Mouse (Mus musculus) kidney, postnatal 36 days (tissue): Measurements from ENCODE around the gene Exoc6b.
"Not testable (repeated sequence)": the region's sequence is repeated elsewhere in the genome, so short reads cannot be mapped to it uniquely, and the experiment has no call there.

ENCODE experiments used
- DNase-seq, 2 experiments: peaks; one replicate each; pipeline ENCODE4 v3.0.0; 2021 to 2022; ENCODE audit warnings: mixed read lengths in 2 of 2

The Exoc6b gene

DNA sequence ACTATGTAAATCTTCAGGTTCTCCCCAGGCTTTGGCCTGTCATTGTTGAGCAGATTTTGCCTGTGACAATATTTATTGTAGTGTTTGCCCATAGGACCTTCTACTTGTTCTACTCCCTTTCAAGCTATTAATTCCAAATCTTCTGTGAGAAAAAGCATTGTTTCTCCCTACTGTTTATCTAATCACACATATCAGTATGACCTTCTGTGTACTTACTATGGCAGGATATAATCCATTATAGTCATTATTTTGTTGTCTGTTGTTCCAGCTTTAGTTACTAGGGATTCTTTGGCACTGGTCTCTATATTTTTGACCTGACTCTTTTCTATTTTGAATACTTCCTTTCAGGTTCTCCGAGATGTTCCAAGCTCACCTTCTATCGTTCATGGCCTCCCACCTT is 442.9 kb downstream of the Exoc6b start:
- DNase-seq: no peak

DNA sequence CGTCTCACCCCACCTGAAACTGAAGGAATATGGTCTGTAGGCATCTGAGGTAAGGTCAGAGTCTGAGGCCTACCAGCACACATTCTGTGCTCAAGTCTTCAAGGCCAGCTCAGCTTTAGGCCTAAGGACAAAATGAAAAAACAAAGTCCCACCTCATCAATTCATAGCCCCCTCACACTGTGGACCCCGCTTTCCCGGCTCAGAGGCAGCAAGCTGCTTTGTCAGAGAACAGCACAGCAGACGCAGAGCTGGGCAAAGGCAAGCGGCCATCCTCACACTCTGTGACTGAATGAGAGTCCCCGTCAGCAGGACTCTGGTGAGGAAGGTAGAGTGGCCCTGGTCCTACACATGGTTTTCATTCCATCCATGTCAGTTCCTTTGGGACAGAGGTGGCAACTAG is 450.1 kb downstream of the Exoc6b start:
- DNase-seq: no peak

DNA sequence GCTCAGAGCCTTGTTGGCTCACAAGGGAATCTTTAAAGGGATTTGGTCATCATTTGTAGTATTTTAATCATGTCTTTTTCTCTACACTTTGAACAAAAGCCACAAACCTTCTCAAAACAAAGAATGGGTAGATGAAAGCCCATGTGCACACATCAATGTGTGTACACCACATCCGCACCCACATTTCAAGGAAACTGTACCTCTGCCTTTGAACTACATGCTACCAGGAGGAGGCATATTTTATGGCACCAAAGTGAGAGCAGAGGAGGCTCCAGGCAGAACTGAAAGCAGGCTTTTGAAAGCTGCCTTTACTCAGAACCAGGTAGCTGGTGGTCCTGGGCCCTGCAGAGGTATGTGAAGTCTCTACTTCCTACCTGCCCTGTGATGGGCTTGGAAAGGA is 452.3 kb downstream of the Exoc6b start:
- DNase-seq: no peak

DNA sequence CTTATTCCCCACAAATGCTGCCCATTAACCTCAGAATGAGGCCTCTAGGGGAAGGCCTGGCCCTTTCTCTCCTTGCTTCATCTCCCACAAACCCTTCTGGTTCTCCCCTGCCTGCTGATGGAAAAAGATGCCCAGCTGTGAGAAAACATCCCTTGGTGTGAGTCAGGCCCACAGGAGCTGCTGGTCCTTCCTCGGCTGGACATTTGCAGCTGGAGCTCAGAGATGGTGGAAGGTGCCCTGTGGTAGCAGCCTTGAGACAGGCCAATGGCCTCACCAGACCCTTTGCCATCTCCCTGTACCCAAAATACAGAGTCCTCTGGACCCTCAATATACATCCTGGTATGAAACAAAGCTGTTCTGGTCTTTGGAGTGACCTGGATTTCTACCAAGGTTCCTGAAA is 452.7 kb downstream of the Exoc6b start:
- DNase-seq: no peak

DNA sequence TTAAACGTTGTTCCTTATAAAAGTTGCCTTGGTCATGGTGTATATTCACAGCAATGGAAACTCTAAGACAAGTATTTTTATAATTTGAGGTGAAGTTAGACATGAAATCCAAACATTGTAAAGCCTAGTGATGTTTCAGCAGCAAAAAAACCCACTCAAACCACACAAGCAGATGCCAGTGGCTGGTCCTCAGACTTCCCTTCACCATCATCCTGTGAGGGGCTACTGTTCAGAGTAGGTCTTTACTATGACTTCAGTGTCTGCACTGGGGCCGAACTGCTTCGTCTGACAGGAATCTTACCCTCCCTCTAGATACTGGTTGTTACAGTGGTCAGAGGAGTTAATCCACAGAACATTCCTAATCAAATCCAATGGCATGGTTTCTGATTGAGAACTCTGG is 455.8 kb downstream of the Exoc6b start:
- DNase-seq: no peak

DNA sequence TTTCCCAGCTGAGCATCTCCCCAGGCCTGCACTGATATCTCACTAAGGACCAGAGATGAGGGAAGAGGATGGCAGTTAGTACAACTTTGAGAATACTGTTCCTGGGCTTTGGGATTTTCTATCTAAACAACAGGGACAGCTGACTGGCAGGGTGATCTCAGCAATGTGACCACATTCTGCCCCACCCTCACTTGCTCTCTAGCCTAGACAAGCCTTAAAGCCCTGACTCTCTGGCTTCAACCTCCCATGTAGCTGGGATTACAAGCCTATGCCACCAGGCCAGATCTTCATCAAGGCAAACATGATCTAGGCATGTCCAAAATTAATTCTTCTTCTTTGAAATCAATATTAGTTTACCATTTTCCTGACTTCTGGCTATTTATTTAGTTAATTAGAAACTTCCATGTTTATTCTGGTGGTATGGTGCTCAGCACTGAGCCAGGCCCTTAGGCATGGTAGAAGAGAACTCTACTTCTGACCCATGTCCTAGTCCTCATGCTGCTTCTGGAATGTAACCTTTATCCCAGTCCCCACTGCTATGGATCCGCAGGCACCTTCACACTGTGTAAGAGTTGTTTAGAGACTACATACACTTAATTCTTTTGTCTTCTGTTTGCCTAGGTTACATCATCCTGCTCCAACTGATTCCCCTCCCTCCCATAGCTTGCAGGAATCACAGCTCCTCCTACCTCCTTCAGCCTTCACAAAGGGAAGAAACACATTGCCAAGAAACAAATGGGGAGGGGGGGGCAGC is 468.0 kb downstream of the Exoc6b start:
- DNase-seq: no peak

DNA sequence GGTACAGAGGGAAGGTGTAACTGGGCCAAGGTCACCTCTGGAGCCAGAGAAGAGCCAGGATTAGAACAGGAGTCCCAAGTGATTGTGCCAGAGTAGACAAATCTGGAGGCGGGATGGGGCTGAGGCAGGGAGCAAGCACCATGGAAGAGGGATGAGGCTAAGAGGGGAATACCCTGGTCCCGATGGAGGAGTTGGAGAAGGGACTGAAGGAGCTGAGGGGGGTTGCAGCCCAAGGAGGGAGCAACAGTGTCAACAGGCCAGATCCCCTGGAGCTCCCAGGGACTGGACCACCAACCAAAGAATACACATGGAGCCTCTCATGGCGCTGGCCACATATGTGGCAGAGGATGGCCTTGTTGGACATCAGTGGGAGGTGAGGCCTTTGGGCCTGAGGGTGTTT is 470.0 kb downstream of the Exoc6b start:
- not testable (repeated sequence) for DNase-seq

DNA sequence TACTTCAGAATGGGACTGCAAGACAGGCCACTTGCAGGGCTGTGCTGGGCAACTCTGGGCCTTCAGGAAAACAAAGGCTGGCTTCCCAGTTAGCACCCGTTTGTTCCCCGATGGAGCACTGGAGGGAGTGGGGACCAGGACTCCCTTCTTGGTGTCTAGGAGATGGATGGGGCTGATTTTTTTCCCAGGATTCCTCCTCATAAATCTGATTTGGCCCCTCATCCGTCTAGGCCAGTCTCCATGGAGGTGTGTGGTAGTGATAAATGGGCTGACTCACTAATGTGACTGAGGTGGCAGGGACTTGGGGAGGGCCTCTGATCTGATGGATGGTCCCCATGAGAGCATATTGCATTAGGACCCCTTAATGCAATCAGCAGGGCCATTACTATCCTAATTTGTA is 470.6 kb downstream of the Exoc6b start:
- no peak for DNase-seq

DNA sequence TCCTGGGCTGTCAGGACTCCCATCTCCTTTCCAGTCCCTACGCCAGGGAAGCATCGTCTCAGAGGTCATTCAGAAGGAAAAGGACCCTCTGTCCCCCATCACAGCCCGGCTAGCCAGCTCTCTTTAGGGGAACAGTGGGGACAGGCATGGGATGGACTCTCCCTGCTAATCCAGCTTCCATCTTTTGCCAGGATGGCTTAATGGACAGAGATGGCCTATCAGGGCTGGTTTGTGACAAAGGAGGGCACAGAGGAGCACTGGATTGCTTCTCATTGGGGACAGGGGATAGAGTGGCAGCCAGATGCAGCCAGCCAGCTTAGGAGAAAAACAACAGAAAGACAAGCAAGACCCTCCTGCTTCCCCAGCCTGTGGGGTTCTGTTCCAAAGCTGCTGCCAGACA is 474.7 kb downstream of the Exoc6b start:
- DNase-seq: peak in 1 of 2 experiments; percentile 10

DNA sequence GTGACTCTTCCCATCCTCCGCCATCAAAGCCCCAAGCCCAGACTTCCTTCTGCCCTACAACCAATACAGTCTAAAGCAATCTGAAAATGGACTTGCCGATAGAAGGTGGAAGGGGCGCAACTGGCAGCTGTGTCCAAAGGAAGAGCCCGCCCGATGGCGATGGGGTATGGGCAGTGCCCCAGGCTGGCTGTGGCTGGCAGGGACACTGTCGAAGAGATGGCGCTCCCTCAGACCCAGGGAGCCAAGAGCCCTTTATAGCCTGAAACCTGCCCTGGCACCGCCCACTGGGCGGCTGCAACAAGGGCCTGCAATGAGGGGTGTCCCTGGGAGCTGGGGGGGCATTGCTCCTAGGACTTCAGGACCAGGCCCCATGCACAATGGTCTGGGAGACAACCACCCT is 475.6 kb downstream of the Exoc6b start, which contains the start of gene Cyp26b1:
Gene Cyp26b1 (minus strand): TSS at position 216 of the 400 bp plus-strand sequence.
- DNase-seq: no peak

DNA sequence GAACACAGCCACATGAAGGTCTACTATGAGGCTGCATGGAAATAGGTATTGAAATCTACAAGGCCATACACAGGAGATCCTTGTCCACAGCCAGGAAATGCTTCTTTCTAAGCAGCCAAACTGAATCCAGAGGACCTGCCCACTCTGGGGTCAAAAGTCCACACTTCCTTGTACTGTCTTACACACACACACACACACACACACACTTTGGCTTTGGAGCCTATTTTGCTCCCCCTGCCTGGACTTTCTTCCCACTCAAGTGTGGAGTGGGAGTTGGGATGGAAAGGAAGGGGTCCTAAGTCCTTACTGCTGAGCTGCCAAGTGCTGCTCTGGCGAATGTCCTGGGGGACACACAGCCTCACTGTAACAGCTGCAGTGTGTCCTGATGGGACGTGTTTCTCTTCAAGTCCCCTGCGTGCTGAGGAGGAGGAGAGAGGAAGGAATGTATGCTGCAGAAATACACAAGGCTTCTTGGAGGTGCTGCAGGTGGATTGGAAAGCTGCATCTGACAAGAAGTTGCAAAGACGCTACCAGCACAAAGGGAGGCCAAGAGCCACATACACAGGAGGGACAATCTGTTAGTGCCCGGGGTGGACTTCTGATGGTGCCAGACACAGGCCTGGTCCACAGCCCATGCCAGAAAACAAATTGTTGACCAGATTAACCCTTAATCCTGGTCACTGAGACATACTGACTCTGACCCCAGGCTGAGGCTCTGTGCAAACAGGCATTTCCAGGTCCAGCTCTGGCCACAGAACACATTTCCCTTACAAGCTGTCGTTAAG is 478.2 kb downstream of the Exoc6b start:
- peak; percentile 81 to 87 for DNase-seq

DNA sequence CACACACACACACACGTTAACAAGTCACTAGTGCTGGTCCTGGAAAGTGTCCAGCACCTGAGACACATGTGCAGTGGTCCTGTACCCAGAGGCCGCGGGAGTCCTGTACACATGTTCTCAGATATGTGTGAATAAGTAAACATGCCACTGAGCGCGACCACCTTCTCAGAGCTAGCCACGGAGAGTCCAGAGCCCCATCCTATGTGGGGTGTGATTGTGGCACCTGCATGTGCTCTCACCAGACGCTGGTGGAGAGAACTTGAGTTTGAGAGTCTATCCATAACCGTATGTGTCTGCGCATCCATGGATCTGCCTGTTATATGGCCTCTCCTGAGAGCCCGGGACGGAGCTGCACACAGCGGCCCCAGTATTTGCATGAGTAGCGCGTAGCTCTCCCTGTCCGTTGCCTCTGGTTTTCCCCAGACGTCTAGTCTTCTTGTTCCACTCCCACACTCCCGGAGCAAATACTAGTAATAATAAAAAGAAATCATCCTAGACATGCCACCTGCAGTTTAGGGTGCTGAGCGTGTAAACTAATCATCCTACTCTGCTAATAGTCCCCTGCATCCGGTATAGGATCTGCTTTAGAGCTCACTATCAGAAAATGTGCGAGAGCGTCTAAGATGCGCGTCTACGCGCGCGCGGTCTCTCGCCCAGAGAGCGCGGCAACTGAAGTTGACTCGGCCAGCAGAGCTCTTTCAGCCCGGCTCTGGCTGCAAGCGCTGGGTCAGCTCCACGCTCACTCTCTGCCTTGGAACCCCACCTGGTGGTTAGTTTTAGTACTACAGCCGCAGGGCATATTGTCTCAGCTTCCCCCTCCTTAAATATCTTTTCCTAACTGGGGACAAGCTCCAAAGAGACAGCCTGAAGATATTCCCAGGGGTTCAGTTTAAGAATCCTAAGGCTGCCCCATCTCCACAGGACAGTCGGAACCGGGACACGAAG is 479.3 kb downstream of the Exoc6b start:
- peak; percentile 87 to 95 for DNase-seq

DNA sequence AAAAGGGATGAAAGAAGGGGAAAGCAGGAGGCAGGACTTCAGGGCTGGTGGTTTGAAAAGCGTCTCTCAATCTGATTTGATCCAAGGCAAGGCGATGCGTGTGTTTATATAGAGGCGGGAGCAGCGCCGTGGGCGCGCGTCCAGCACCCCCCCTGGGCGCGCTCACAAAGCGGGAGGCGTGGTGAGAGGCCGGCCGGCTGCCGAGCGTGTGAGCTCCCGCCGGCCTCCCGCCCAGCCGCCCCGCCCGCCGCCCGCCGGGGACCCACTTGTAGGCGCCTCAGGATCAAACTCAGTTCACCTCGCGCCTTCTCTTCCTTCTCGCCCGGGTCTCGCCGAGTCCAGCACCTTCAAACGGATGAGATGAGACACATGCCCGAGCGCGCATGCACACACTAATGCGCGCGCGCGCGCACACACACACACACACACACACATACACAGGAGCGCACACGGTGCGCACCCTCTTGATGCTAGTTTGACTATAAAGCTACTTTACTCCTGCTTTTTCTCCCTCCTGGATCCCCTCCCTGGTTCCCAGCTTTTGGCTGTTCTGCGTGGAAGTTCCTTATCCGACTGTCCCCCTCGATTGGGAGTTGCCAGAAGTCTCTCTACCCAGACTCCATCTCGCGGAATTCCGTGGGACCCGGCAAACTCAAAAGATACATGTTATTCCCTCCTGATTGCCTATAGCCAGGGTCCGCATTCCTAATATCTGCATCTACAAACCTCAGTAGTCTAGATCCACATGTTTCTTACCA is 480.2 kb downstream of the Exoc6b start:
- peak; percentile 55 to 72 for DNase-seq

DNA sequence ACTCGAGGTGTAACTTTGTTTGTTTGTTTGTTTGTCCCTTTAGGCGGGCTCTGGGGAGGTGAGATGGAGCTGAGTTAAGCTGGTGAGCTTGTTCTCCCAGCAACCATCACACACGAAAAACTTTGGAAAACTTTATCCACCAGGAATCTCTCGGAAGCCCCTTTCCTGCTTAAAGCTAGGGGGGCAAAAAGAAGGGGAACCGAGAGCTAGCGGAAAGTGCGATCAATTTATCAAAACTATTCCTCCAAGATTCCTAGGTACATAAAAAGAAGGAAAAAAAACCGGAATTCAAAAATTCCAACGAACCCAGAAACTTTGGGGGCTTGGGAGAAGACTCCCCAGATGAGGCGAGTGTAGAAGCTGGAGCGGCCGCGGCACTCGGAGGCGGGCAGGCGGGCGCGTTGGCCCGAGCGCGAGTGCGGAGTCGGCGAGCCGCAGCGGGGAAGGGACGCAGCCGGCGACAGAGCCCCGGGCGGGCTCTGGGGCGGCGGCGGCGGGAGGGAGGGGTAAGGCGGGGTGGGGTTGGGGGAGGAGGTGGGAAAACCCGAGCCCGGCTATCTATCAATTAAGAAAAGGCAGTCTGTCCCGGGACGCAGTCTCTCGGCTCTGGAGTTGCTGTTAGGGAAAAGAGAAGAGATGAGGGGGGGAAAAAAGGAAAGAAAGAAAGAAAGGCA is 481.0 kb downstream of the Exoc6b start:
- DNase-seq: peak in 1 of 2 experiments; percentile 45

DNA sequence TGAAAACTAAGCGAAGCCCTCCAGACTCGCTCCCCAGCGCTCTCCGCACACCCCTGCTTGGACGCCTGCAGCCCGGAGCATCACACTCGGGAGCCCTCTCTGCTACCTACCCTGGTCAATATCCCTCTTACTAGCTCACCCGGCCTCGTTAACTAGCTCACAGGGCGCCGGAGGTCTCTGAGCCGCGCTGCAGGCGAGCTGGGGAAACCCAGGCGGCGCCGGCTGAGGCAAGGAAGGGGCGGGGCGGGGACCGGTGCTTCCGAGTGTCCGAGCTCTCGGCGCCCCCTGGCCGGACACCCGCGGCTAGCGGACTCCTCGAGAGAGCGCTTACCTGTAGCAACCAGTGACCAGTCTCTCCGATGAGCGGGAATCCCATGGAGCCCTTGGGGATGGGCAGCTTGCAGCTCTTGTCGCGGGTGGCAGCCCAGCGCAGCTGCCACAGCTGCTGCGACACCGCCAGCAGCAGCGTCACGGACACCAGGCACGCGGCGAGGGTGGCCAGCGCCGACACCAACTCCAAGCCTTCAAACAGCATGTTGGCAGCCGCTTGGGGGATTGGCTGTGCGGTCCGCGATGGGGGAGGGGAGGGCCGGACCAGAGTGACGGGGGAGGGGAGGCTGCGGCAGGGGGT is 481.7 kb downstream of the Exoc6b start:
- DNase-seq: peak; percentile 60 to 85

DNA sequence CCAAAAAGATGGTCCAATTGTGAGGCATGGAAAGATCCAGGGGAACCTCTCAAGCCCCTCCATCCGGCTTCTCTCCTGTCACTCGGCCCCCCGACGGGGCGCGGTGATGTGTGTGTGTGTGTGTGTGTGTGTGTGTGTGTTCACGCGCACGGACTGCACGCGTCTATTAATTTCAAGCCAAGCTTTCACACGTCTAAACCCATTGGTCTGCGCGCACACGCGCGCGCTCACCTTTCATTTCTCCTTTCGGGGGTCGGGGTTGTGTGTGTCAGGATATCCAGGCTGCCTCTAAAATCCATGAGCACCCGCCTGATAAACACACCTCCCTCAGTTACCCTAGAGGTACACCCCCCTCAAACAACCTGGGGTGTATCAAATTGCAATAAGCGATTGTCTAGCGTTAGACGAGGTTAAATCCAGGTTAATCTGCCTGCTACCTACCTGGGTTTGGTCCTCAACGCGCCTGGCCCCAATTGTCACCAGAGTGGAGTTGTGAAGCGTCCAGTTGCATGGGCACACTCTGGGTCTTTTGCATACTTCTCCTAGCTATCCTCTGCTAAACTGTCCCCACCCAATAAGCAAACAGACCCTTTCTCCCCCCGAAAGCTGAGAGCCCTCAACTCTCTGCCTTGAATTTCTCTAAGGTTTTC is 482.6 kb downstream of the Exoc6b start:
- DNase-seq: no peak

DNA sequence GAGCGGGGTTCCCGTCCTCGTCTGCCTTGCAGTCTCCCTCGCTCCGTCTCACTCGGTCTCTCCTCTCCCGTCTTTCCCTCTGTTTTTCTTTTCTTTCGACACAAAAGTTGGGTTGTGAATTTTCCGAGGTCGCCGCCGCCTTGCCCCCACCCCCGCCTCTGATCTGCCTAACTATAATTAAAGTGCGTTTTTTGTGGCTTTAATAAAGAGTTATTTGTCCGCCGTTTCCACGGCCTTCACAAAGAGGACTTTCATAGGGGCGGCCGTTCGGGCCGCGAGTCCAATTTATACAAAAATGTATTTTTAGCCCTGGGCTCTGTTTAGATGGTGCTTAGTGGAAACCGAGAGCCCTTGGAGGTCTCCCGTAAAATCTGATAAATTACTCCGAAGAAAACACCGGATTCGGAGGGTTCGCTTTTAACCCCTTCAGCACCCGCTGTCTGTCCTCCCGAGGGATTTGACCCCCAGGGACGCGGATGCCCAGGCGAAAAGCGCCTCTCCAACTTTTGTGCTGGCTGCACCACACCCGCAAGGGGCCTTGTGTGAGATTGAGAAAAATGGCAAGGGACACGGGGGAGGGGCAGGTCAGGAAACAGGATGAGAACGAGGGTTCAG is 483.5 kb downstream of the Exoc6b start:
- peak in 1 of 2 experiments; percentile 32 for DNase-seq

DNA sequence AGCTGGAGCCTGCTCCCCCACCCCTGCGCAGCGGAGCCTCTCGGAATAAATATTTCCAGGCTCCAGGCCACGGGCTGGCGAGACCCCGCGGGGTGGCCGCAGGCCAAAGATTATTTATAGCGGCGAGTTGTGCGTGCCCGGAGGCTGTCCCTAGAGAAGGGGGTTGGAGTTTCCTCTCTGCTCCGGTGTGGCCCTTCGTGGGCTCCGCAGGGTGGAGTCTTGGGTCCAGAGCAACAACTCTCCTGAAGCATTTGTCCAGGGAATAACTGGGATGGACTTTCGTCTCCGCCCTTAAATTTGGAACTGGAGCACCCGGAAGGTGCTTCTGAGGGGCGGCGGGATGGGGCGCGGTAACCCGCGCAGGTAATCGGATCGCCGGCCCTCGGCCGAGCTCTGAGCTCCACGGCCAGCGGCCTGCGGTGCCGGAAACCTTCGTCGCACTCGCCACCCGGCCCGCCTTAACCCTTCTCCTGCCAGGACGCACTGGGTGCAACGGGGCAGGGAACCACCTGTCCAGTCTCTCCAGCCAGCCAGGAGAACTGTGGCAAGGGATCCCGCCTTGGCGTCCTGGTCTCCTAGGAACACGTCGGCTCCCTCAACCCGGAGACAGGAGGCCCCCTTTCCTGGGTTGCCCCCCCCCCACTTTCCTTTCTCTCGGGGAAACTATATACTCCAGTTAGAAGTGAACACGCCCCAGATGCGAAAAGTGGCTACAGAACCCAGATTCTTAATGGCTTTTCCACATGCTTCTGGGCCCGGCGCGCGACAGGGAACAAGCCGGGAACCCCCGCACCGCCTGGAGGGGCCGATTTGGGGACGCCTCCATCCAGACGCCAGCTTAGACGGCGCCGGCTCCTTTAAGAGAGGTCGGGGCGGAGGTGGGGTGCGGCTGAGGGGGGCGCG is 484.3 kb downstream of the Exoc6b start:
- peak in 1 of 2 experiments; percentile 42 for DNase-seq
